Mouse (Mus musculus): ENCODE measurements around the gene Tlnrd1.

Gene Tlnrd1

DNA sequence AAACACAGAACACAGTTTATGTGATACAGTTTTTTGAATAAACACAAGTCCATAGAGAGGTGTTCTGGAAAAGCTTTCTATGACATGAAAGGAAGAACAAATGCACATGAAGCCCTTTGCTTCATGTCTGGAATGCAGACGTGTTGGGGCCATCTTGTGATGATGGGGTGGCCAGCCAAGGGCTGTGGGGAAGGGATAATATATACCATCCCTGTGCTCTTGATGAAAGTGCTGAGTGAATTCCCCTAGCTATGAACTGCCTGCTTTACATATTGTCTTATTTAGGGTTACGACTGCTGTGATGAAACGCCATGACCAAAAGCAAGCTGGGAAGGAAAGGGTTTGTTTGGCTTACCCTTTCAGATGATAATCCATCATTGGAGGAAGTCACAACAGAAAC lies 39.3 kb downstream of the Tlnrd1 start:
- no peak for DNase-seq (ENCODE audit: low spot score)

DNA sequence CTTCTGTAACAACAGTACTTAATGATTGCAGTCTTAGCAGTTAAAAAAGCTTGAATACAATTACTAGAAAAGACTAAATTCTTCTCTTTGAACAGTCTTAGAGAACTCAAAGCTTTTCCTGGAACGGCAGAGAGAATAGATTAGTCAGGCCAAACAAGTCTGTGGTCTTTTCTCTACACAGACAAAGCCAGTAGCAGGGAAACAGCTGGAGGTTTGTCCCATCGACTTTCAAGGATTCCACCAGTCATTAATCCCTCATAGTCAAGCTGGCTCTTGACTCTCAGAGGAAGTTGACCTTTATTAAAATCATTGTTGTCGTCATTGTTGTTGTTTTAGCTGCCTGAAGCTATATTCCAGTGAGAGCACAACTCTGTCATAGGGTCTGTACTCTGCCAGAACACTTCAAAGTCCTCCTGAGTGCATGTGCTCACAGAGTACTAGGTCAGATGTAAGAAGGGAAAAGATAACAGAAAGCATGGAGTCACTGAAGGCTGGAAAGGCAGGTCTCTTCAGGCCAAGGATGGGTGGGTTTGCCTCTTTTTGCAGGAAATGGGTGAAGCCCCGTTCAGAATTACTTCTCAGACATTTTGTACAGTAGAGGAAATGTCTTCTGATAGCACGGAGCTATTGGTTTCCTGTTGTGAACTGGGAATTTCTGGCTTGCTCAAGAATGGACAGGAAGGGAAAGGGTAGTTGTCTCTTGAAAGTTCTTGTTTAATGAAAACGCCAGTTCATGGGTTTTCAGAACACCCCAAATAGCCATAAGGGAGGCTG lies 41.4 kb downstream of the Tlnrd1 start:
- DNase-seq (ENCODE audit: low spot score): no peak

DNA sequence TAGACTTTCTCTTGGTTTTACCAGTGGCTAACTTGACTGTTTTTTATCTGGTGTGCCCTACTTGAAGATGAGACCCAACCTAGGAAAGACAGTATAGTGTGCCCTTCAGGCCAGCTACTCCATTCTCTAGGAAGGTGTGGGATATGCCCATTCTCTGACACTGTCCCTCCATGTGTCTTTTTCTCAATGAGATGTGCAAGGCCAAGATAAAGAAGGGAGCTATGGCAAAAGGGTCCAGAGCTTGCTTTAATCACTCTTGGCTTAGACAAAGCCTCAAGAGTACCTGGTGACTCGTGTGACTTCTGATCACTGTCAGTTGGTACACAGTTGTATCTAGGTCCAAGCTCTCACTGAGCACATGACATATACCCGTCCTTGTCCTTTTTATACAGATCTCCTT lies 44.0 kb downstream of the Tlnrd1 start:
- DNase-seq (ENCODE audit: low spot score): no peak

DNA sequence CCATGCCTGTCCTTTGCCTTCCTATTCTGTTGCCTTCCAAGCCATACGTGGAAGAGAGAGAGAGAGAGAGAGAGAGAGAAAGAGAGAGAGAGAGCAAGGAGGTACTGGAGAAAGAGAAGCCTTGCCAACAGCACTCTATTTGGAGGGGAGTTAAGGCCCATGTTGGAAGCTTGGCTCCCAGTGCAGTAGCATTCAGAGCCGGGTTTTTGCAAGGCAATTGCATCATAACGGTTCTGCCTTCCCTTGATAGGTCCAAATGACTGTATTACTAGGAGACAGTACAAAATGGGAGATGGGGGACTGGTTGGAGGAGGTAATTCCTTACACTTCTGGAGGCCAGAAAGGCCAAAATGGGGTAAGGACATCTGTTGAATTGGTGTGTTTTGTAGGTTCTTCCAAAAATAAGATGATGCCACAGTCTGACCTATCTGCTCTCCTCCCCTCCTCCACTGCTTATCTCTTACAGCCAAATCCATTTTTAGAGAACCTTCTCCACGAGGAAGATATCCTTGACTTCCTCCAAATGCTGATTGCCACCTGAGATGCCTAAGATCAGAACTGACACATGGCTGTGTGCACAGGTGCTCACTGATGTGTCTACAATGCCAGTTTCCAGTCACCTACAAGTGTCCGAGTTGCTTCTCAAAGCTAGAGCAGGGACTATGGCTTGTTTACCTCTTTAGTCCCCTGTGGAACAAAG lies 45.4 kb downstream of the Tlnrd1 start:
- DNase-seq (ENCODE audit: low spot score): no peak

Data from urinary bladder, postnatal 10 days (tissue).